Mouse (Mus musculus): ENCODE measurements around the gene Spint1.

Spint1 gene

DNA sequence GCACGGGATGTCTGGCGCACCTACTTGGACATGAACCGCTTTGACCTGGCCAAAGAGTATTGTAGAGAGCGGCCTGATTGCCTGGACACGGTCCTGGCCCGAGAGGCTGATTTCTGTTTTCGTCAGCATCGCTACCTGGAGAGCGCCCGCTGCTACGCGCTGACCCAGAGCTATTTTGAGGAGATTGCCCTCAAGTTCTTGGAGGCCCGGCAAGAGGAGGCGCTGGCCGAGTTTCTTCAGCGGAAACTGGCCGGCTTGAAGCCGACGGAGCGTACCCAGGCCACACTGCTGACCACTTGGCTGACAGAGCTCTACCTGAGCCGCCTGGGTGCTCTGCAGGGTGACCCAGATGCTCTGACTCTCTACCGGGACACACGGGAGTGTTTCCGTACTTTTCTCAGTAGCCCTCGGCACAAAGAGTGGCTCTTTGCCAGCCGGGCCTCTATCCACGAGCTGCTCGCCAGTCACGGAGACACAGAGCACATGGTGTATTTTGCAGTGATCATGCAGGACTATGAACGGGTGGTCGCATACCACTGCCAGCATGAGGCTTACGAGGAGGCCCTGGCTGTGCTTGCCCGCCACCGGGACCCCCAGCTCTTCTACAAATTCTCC lies 56.7 kb downstream of the Spint1 start:
- DNase-seq (ENCODE audit: low read depth) = no peak

DNA sequence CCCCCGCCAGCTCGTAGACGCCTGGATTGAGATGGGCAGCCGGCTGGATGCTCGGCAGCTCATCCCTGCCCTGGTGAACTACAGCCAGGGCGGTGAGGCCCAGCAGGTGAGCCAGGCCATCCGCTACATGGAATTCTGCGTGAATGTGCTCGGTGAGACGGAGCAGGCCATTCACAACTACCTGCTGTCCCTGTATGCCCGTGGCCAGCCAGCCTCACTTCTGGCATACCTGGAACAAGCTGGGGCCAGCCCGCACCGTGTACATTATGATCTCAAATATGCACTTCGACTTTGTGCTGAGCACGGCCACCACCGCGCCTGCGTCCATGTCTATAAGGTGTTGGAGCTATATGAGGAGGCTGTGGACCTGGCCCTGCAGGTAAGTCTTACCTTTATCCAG lies 57.2 kb downstream of the Spint1 start:
- no peak for DNase-seq (ENCODE audit: low read depth)

DNA sequence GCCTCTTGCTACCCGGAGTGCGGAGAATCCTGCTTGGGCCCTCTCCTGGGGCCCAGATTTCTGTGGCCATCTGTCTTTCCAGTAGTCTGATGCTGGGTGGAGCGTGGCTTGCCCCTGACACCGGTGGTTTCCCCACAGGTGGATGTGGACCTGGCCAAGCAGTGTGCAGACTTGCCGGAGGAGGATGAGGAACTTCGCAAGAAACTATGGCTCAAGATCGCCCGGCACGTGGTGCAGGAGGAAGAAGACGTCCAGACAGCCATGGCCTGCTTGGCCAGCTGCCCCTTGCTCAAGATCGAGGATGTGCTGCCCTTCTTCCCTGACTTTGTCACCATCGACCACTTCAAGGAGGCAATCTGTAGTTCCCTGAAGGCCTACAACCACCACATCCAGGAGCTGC lies 59.6 kb downstream of the Spint1 start:
- no peak for DNase-seq (ENCODE audit: low read depth)

DNA sequence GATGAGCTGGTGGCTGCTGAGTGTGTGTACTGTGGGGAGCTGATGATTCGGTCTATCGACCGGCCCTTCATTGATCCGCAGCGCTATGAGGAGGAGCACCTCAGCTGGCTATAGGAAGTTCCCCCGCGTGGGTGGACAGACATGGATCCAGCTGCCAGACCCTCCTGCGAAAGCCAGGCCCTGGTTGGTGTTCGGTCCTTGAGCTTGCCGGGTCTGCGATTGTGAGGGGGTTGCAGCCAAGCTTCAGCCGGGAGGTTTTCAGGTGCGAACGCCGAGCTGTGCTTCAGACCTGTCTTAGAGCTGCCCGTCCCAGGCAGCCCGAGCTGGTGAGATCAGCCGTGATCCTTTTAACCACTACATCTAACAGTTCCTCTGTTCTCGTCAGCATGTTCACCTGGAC lies 60.3 kb downstream of the Spint1 start:
- DNase-seq (ENCODE audit: low read depth) = no peak

DNA sequence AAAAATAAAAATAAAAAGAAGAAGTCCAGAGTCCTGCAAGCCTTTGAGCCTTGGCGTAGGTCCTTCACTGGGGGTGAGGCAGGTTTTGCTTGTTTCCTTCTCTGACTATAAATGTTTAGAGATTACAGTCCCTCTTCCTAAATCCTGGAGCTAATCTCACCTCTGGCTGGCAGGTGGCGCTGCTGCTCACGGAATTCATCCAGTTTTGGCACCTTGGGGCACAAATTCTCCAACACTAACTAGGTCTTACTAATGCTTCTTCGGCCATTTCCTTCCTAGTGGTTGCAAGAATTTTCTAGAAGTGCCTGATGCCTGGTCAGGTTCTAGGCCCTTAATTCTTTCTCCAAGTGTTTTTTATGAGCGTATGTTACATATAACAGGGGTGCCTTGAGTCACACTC lies 61.2 kb downstream of the Spint1 start:
- peak; percentile 27 for DNase-seq (ENCODE audit: low read depth)

DNA sequence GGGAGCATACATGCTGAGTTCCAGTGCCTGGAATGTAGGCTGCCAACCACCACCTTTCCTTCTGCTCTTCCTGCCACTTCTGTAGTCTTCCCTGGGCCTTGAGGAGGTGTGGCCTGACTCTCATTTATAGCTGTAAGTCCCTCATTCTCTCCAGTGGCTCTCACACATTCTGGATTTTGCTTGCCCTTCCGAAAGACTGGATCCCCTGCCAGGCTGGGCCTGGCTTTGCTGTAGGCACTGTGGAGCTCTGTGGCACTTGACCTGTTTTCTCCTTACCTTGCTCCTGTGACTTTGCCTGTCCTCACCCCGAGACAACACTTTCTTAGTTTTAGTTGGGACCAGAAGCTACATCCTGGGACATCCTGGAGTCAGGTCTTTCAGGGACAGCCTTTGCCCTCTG lies 61.7 kb downstream of the Spint1 start:
- DNase-seq (ENCODE audit: low read depth) = no peak
